Mouse (Mus musculus): ENCODE data around the gene Nectin1. TPM values are rescaled to one million over a fixed set of nuclear protein-coding genes. Genes with fewer than 3 reads are reported as not detected.

The Nectin1 gene
- polyA plus RNA-seq, 1 experiment from 2014 or later = 1.7 TPM

DNA sequence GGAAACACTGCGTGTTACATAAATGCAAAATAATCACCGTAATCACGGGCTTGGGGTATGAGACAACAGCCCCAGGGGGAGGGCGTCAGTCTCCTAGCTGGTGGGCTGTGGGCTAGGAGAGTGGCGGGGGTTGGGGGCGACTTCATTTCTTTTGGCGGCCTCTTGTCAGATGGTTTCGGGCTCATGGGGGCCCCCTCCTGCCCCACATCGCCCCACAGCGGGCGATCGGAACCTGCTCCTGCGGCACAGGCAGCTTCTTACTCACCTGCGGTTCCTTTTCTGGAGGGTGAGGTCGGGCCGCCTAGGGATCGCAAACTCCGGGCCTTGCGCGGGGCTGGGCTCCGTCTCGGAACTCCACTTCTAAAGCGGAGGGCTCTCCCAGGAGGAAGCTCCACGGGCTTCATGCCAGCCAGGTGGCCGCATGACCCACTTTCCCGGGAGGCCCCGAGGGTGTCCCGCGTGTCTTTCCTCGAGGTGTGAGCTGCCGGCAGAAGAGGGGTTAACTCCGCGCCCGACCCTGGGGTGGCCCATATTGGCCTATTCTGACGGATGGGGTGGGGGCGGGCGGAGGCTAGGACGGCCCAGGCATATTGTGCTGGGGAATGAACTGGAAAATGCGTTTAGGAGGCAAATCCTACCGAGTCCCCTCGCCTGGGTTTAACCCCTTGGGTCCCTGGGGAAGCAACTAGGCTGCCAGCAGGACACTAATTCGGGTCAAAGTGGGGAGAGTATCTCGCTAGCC lies 1.4 kb downstream of the Nectin1 start:
- Histone ChIP-seq H3K27ac (ENCODE audit: low read length) (no peak overlapping the region), H3K4me3 (ENCODE audit: low read depth, low read length) (peak overlapping the region; percentile 65), H3K9me3 (replicated peaks; ENCODE audit: control insufficient read depth, low read length) (no peaks in the 10 kb centered on the region), H3K9ac (ENCODE audit: low read depth, low read length) (peak overlapping the region; percentile 51), H3K4me2 (ENCODE audit: low read depth, low read length) (peak overlapping the region; percentile 64), H3K4me1 (ENCODE audit: control insufficient read depth, low read depth, low read length) (no peaks in the 10 kb centered on the region; the same call in 1 of the 2 replicates), H3K27me3 (ENCODE audit: control insufficient read depth, insufficient read depth, low read depth, low read length) (peaks cover 34% of the 10 kb centered on the region), H3K36me3 (ENCODE audit: control insufficient read depth, insufficient read depth) (no peaks in the 10 kb centered on the region)
- no peak for ATAC-seq (ENCODE audit: low read depth)
- 1% methylated on average over 43 of the region's 43 CpGs for WGBS (ENCODE audit: insufficient replicate concordance)

GRCm38 (mm10) chr9:43745951-43746703 lies 2.3 kb downstream of the Nectin1 start:
- 14% methylated on average over 13 of the region's 13 CpGs for WGBS (ENCODE audit: insufficient replicate concordance)

DNA sequence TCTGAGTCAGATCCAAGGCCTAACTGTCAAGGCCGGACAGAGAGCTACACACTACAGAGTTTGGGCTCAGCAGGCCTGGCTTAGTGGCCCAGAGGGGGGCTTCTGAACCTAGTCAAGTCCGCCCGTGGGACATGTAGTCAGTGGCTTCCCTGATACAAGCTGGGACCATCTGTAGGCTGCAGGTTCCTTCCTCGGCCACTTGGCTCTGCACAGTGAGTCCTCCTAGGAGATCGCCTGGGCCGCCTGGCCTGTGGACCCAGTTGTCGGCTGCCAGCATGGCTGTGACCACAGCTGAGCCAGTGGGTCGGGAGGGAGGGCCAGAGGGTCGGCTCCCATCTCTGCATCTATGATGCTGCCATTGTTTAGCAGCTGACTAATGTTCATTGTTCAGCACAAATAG lies 3.9 kb downstream of the Nectin1 start:
- no peak overlapping the region for H3K27ac ChIP-seq (ENCODE audit: low read length)
- no peak for ATAC-seq (ENCODE audit: low read depth)
- WGBS (ENCODE audit: insufficient replicate concordance) = 50% methylated on average over 9 of the region's 9 CpGs
- H3K4me2 ChIP-seq (ENCODE audit: low read depth, low read length) = no peak overlapping the region
- H3K27me3 ChIP-seq (ENCODE audit: control insufficient read depth, insufficient read depth, low read depth, low read length) = peaks cover 34% of the 10 kb centered on the region
- H3K36me3 ChIP-seq (ENCODE audit: control insufficient read depth, insufficient read depth) = no peaks in the 10 kb centered on the region
- H3K9ac ChIP-seq (ENCODE audit: low read depth, low read length) = no peak overlapping the region
- H3K4me1 ChIP-seq (ENCODE audit: control insufficient read depth, low read depth, low read length) = no peaks in the 10 kb centered on the region; the same call in 1 of the 2 replicates
- no peak overlapping the region for H3K4me3 ChIP-seq (ENCODE audit: low read depth, low read length)
- no peaks in the 10 kb centered on the region for H3K9me3 ChIP-seq (replicated peaks; ENCODE audit: control insufficient read depth, low read length)

More at GRCm38 (mm10) chr9:43745951-43746703, 2.3 kb downstream of the Nectin1 start:
- peak overlapping the region; percentile 64 for H3K4me2 ChIP-seq (ENCODE audit: low read depth, low read length)
- H3K4me3 ChIP-seq (ENCODE audit: low read depth, low read length) = peak overlapping the region; percentile 65
- H3K9ac ChIP-seq (ENCODE audit: low read depth, low read length) = no peak overlapping the region; the same call in 1 of the 2 replicates
- no peaks in the 10 kb centered on the region for H3K36me3 ChIP-seq (ENCODE audit: control insufficient read depth, insufficient read depth)
- no peaks in the 10 kb centered on the region for H3K9me3 ChIP-seq (replicated peaks; ENCODE audit: control insufficient read depth, low read length)
- no peaks in the 10 kb centered on the region; the same call in 1 of the 2 replicates for H3K4me1 ChIP-seq (ENCODE audit: control insufficient read depth, low read depth, low read length)
- H3K27ac ChIP-seq (ENCODE audit: low read length) = no peak overlapping the region
- no peak for ATAC-seq (ENCODE audit: low read depth)
- H3K27me3 ChIP-seq (ENCODE audit: control insufficient read depth, insufficient read depth, low read depth, low read length) = peaks cover 34% of the 10 kb centered on the region

DNA sequence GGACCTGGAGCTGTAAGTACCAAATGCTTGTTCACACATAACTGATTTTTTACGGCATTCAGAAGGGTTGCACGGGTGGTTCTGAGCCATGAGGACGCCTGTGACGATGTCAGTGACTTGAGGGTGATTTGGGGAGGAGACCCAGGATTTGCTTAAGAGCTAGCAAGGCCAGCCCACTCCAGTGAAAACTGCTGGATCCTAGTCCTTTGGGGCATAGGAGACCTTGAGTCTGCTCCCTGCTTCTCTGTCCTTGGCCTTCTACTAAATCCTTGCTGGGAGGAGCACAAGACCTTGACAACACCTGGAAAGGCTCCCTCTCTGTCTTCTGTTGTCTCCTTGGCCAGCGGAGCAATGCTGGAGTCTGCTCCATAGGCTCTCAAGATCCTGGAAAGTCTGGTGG lies 4.7 kb downstream of the Nectin1 start:
- no peak overlapping the region for H3K4me3 ChIP-seq (ENCODE audit: low read depth, low read length)
- no peak overlapping the region for H3K27ac ChIP-seq (ENCODE audit: low read length)
- no peak for ATAC-seq (ENCODE audit: low read depth)
- no peaks in the 10 kb centered on the region for H3K36me3 ChIP-seq (ENCODE audit: control insufficient read depth, insufficient read depth)
- H3K9me3 ChIP-seq (replicated peaks; ENCODE audit: control insufficient read depth, low read length) = no peaks in the 10 kb centered on the region
- H3K27me3 ChIP-seq (ENCODE audit: control insufficient read depth, insufficient read depth, low read depth, low read length) = peaks cover 30% of the 10 kb centered on the region
- no peak overlapping the region for H3K4me2 ChIP-seq (ENCODE audit: low read depth, low read length)
- 72% methylated on average over 5 of the region's 5 CpGs for WGBS (ENCODE audit: insufficient replicate concordance)
- no peaks in the 10 kb centered on the region for H3K4me1 ChIP-seq (ENCODE audit: control insufficient read depth, low read depth, low read length)
- H3K9ac ChIP-seq (ENCODE audit: low read depth, low read length) = no peak overlapping the region

DNA sequence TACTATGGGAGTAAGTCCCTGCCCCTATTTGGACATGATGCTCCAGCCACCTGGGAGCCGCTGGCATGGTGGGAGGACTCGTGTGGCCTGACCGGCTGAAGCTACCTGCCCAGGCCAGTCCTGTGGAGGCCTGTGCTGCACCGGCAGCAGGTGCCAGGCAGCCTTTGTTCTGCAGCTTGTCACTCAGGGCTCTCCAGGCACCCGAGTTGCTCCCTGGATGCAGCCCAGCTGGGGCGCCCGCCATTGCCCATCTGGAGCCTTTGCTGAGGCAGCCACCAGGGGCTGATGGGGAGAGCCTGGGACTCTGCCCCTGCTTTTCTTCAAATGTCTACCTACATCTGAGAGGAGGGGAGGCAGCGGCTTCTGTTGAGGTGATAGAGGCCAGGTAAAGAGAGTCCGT lies 6.3 kb downstream of the Nectin1 start:
- no peak for ATAC-seq (ENCODE audit: low read depth)
- no peaks in the 10 kb centered on the region for H3K36me3 ChIP-seq (ENCODE audit: control insufficient read depth, insufficient read depth)
- no peaks in the 10 kb centered on the region for H3K9me3 ChIP-seq (replicated peaks; ENCODE audit: control insufficient read depth, low read length)
- H3K4me3 ChIP-seq (ENCODE audit: low read depth, low read length) = no peak overlapping the region
- H3K4me1 ChIP-seq (ENCODE audit: control insufficient read depth, low read depth, low read length) = peaks cover 4% of the 10 kb centered on the region
- WGBS (ENCODE audit: insufficient replicate concordance) = 71% methylated on average over 9 of the region's 9 CpGs
- H3K9ac ChIP-seq (ENCODE audit: low read depth, low read length) = no peak overlapping the region
- no peak overlapping the region for H3K27ac ChIP-seq (ENCODE audit: low read length)
- H3K27me3 ChIP-seq (ENCODE audit: control insufficient read depth, insufficient read depth, low read depth, low read length) = peaks cover 15% of the 10 kb centered on the region
- no peak overlapping the region for H3K4me2 ChIP-seq (ENCODE audit: low read depth, low read length)

- no peak for ATAC-seq (ENCODE audit: low read depth)
- no peak overlapping the region for H3K27ac ChIP-seq (ENCODE audit: low read length)
- WGBS (ENCODE audit: insufficient replicate concordance) = 63% methylated on average over 8 of the region's 8 CpGs
Observed at GRCm38 (mm10) chr9:43751111-43751510, 7.3 kb downstream of the Nectin1 start.

GRCm38 (mm10) chr9:43753481-43753880 lies 9.7 kb downstream of the Nectin1 start:
- no peaks in the 10 kb centered on the region for H3K36me3 ChIP-seq (ENCODE audit: control insufficient read depth, insufficient read depth)
- WGBS (ENCODE audit: insufficient replicate concordance) = 50% methylated on average over 6 of the region's 6 CpGs
- H3K4me1 ChIP-seq (ENCODE audit: control insufficient read depth, low read depth, low read length) = peaks cover 9% of the 10 kb centered on the region
- no peak overlapping the region for H3K4me2 ChIP-seq (ENCODE audit: low read depth, low read length)
- H3K9me3 ChIP-seq (replicated peaks; ENCODE audit: control insufficient read depth, low read length) = no peaks in the 10 kb centered on the region
- H3K27me3 ChIP-seq (ENCODE audit: control insufficient read depth, insufficient read depth, low read depth, low read length) = no peaks in the 10 kb centered on the region
- no peak overlapping the region for H3K4me3 ChIP-seq (ENCODE audit: low read depth, low read length)
- H3K27ac ChIP-seq (ENCODE audit: low read length) = peak overlapping the region; percentile 34; the same call in 1 of the 2 replicates
- no peak for ATAC-seq (ENCODE audit: low read depth)
- H3K9ac ChIP-seq (ENCODE audit: low read depth, low read length) = no peak overlapping the region

More at GRCm38 (mm10) chr9:43751111-43751510, 7.3 kb downstream of the Nectin1 start:
- H3K27me3 ChIP-seq (ENCODE audit: control insufficient read depth, insufficient read depth, low read depth, low read length) = peaks cover 4% of the 10 kb centered on the region
- H3K4me1 ChIP-seq (ENCODE audit: control insufficient read depth, low read depth, low read length) = peaks cover 5% of the 10 kb centered on the region
- no peak overlapping the region for H3K4me3 ChIP-seq (ENCODE audit: low read depth, low read length)
- no peaks in the 10 kb centered on the region for H3K9me3 ChIP-seq (replicated peaks; ENCODE audit: control insufficient read depth, low read length)
- H3K9ac ChIP-seq (ENCODE audit: low read depth, low read length) = no peak overlapping the region
- H3K36me3 ChIP-seq (ENCODE audit: control insufficient read depth, insufficient read depth) = no peaks in the 10 kb centered on the region
- H3K4me2 ChIP-seq (ENCODE audit: low read depth, low read length) = no peak overlapping the region

DNA sequence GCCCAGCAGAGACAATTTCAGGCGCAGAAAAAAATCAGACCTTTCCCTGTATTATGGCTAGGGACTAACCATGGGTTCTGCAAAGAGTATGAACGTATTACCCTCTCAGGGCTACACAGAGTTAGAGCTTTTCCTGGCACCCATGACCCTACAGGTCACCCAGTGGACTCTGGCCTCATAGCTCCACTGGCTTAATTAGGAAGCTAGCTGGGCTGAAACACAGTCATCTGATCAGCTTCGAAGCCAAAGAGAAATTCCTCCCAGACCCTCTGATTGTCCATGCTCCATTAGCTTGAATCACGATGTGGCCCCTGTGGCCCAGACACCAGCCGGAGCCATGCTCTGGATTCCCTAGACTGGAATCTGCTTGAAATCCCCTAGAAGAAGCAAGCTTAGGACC lies 10.3 kb downstream of the Nectin1 start:
- Histone ChIP-seq H3K27me3 (ENCODE audit: control insufficient read depth, insufficient read depth, low read depth, low read length) (no peaks in the 10 kb centered on the region), H3K4me2 (ENCODE audit: low read depth, low read length) (no peak overlapping the region), H3K9ac (ENCODE audit: low read depth, low read length) (no peak overlapping the region), H3K27ac (ENCODE audit: low read length) (peak overlapping the region; percentile 34), H3K36me3 (ENCODE audit: control insufficient read depth, insufficient read depth) (no peaks in the 10 kb centered on the region), H3K4me3 (ENCODE audit: low read depth, low read length) (no peak overlapping the region), H3K9me3 (replicated peaks; ENCODE audit: control insufficient read depth, low read length) (no peaks in the 10 kb centered on the region), H3K4me1 (ENCODE audit: control insufficient read depth, low read depth, low read length) (peaks cover 9% of the 10 kb centered on the region)
- 53% methylated on average over 5 of the region's 5 CpGs for WGBS (ENCODE audit: insufficient replicate concordance)
- ATAC-seq (ENCODE audit: low read depth) = peak; percentile 61

GRCm38 (mm10) chr9:43754768-43755197 lies 11.0 kb downstream of the Nectin1 start:
- no peaks in the 10 kb centered on the region for H3K27me3 ChIP-seq (ENCODE audit: control insufficient read depth, insufficient read depth, low read depth, low read length)
- peaks cover 9% of the 10 kb centered on the region for H3K4me1 ChIP-seq (ENCODE audit: control insufficient read depth, low read depth, low read length)
- no peak overlapping the region for H3K9ac ChIP-seq (ENCODE audit: low read depth, low read length)
- no peaks in the 10 kb centered on the region for H3K36me3 ChIP-seq (ENCODE audit: control insufficient read depth, insufficient read depth)
- H3K4me3 ChIP-seq (ENCODE audit: low read depth, low read length) = no peak overlapping the region
- no peak overlapping the region for H3K27ac ChIP-seq (ENCODE audit: low read length)
- 44% methylated on average over 9 of the region's 9 CpGs for WGBS (ENCODE audit: insufficient replicate concordance)
- no peak for ATAC-seq (ENCODE audit: low read depth)
- H3K9me3 ChIP-seq (replicated peaks; ENCODE audit: control insufficient read depth, low read length) = no peaks in the 10 kb centered on the region
- no peak overlapping the region for H3K4me2 ChIP-seq (ENCODE audit: low read depth, low read length)
